Comparison of ENCODE assay signal across 7 mouse cellular contexts in the genomic region with DNA sequence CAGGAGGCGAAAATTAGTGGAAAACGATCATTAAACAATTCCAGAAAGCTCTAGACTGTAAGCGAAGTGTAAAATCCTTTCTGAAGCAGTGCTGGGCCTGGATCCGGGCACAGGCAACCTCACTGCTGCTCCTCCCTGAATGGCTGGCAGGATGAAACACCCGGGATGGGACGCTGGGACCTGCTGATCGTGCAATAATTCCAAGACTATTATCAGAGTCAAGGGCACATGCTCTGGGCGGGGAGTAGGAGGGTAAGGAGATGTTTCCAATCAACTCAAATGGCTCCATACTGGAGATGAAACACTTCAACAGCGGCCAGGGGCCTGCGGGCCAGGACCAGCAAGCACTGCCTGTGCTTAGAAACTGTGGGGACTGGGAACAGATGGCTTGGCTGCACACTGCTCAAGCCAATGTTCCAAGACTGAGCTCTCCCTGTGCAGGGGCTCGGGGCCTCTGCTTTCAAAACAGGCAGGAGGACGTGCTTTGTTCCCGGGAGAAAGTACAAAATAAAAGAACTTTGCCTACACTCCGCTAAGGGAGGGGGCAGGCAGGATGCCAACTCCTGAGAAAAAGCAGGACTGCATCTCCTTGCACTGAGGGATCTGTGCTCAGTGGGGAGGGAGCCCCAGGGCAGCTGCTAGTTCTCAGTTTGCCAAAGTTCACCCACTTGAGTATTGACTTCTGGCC.
A peak's percentile ranks its signal among the peaks of the same experiment; 100 is the strongest.
DNase-seq lines count a peak whose midpoint lies in the region; ATAC-seq and TF ChIP-seq lines count a peak whose summit lies in the region.

No protein-coding gene starts in this region.

- H3K9ac ChIP-seq in embryonic facial prominence, embryonic 14.5 days (ENCODE audit: low read depth, low read length): 0 out of 2 replicates have a peak overlapping the region, but pooled peaks have one; percentile 7
- H3K9ac ChIP-seq in heart, adult 2 months (ENCODE audit: low read depth, low read length): no peak overlapping the region
- no peak overlapping the region for H3K9ac ChIP-seq in neural tube, embryonic 13.5 days

- peaks cover 6% of the 10 kb centered on the region; the same call in 1 of the 2 replicates for H3K9me3 ChIP-seq in embryonic facial prominence, embryonic 14.5 days (ENCODE audit: control insufficient read depth, low read length)
- H3K9me3 ChIP-seq in neural tube, embryonic 13.5 days: no peaks in the 10 kb centered on the region

- H3K4me3 ChIP-seq in embryonic facial prominence, embryonic 14.5 days (ENCODE audit: low read depth, low read length): no peak overlapping the region
- no peak overlapping the region for H3K4me3 ChIP-seq in heart, adult 2 months
- H3K4me3 ChIP-seq in neural tube, embryonic 13.5 days: no peak overlapping the region

- no peak for TF ChIP-seq CTCF in heart, adult 2 months (IDR thresholded peaks at IDR 0.05)

- H3K36me3 ChIP-seq in embryonic facial prominence, embryonic 14.5 days (ENCODE audit: control insufficient read depth, insufficient read depth, low read length): no peaks in the 10 kb centered on the region
- no peaks in the 10 kb centered on the region for H3K36me3 ChIP-seq in heart, adult 2 months (ENCODE audit: control insufficient read depth, insufficient read depth, low read length)
- no peaks in the 10 kb centered on the region for H3K36me3 ChIP-seq in neural tube, embryonic 13.5 days

- no peaks in the 10 kb centered on the region for H3K79me2 ChIP-seq in heart, adult 2 months (replicated peaks; ENCODE audit: control insufficient read depth, insufficient read depth, low read length)

- intact Hi-C loops in heart, adult 2 months (cut with DNase I): loop anchor here (10.0 kb wide), 1 partner anchor 409 kb away; no protein-coding TSS in a partner anchor
- intact Hi-C loops in left cerebral cortex, postnatal 36 days (cut with DNase I): no loop called here

- H3K27me3 ChIP-seq in embryonic facial prominence, embryonic 14.5 days (replicated peaks; ENCODE audit: control insufficient read depth, insufficient read depth, low read length): no peaks in the 10 kb centered on the region
- no peaks in the 10 kb centered on the region for H3K27me3 ChIP-seq in heart, adult 2 months (ENCODE audit: control insufficient read depth, insufficient read depth, low read length)
- no peaks in the 10 kb centered on the region for H3K27me3 ChIP-seq in neural tube, embryonic 13.5 days

- peak overlapping the region; percentile 0; the same call in 1 of the 2 replicates for H3K4me2 ChIP-seq in embryonic facial prominence, embryonic 14.5 days (ENCODE audit: low read depth, low read length)
- no peak overlapping the region for H3K4me2 ChIP-seq in neural tube, embryonic 13.5 days

- H3K4me1 ChIP-seq in embryonic facial prominence, embryonic 14.5 days (ENCODE audit: control insufficient read depth, insufficient read depth, low read length): peaks cover 5% of the 10 kb centered on the region; the same call in 1 of the 2 replicates
- H3K4me1 ChIP-seq in heart, adult 2 months (ENCODE audit: control insufficient read depth, insufficient read depth, low read length): peaks cover 4% of the 10 kb centered on the region
- H3K4me1 ChIP-seq in neural tube, embryonic 13.5 days (replicated peaks): peaks cover 14% of the 10 kb centered on the region

- ATAC-seq in cerebellum, adult (ENCODE audit: insufficient number of reproducible peaks, low FRiP score, low TSS enrichment): peak; percentile 93
- ATAC-seq in embryonic facial prominence, embryonic 14.5 days (ENCODE audit: low read depth): peak; percentile 94
- peak; percentile 96 for ATAC-seq in neural tube, embryonic 13.5 days (ENCODE audit: low read depth)

- DNase-seq in embryonic facial prominence, embryonic 14.5 days (ENCODE audit: low spot score): peak; percentile 92
- DNase-seq in heart, adult 2 months: peak; percentile 71 to 76
- DNase-seq in kidney, adult 18-20 months: peak; percentile 77
- peak; percentile 49 to 50 for DNase-seq in left cerebral cortex, postnatal 36 days (ENCODE audit: low spot score in 2 of 2)
- DNase-seq in thymus, adult 18-20 months: no peak

- WGBS in embryonic facial prominence, embryonic 14.5 days: 27% methylated on average over 14 of the region's 14 CpGs
- 47% methylated on average over 14 of the region's 14 CpGs for WGBS in heart, adult 2 months
- 29% methylated on average over 14 of the region's 14 CpGs for WGBS in neural tube, embryonic 13.5 days

- TF ChIP-seq EP300 in heart, adult 2 months (IDR thresholded peaks at IDR 0.05; ENCODE audit: insufficient read depth, low read depth, low read length): no peak

- H3K27ac ChIP-seq in embryonic facial prominence, embryonic 14.5 days (replicated peaks; ENCODE audit: low read depth, low read length): peak overlapping the region; percentile 71
- H3K27ac ChIP-seq in heart, adult 2 months: peak overlapping the region; percentile 0; the same call in 1 of the 2 replicates
- H3K27ac ChIP-seq in neural tube, embryonic 13.5 days (replicated peaks): peak overlapping the region; percentile 84

- TF ChIP-seq POLR2A in heart, adult 2 months (IDR thresholded peaks at IDR 0.05; ENCODE audit: insufficient read depth, low read depth, low read length): no peak

Comparison
In these comparisons a context has a peak if more than half of its experiments do, and no peak if none do; other contexts are left out.
1. DNase-seq: peak in embryonic facial prominence, embryonic 14.5 days (single experiment), heart, adult 2 months (2 of 2), kidney, adult 18-20 months (single experiment) and left cerebral cortex, postnatal 36 days (2 of 2); none in thymus, adult 18-20 months (0 of 2).
2. H3K27ac ChIP-seq: peak in every context shown above with its lines; median percentile 84 in neural tube, embryonic 13.5 days; 71 in embryonic facial prominence, embryonic 14.5 days; 0 in heart, adult 2 months.
3. Peak in every context shown above with its lines, with median percentiles within 50 percentile points of each other: ATAC-seq.